Mouse (Mus musculus): Measurements from ENCODE around the gene Grik4. TPM values are rescaled to one million over a fixed set of nuclear protein-coding genes. Genes with fewer than 3 reads are reported as not detected.
A peak's percentile ranks its signal among the peaks of the same experiment; 100 is the strongest.

Grik4 gene
- polyA plus RNA-seq, 1 experiment from 2014 or later: 1.9 TPM

DNA sequence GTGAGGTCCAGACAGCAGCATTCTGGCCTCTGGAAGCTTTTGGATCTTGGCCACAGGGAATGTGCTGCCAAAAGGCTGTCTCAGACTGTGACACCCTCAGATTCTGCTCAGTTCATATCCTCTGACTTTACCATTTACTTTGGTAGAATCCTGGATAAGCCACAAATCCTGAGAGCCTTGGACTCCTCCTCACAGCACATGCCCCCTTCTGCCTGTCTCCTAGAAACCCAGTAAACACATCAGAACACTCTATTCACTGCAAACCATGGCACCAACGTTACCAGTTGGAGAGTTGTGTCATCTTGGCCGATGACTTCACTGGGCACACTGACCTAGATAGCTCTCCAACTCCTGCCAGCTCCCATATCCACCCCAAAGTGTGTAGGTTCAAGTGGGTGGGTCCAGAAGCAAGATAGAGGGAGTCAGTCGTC, 141.2 kb downstream of the Grik4 start:
- Histone ChIP-seq H3K36me3 (ENCODE audit: control insufficient read depth, insufficient read depth, low read length) (no peaks in the 10 kb centered on the region), H3K4me2 (replicated peaks; ENCODE audit: low read depth, low read length) (no peak overlapping the region), H3K27ac (ENCODE audit: low read depth, low read length) (no peak overlapping the region), H3K27me3 (ENCODE audit: control insufficient read depth, insufficient read depth, low read length) (no peaks in the 10 kb centered on the region), H3K9ac (ENCODE audit: low read depth, low read length) (no peak overlapping the region), H3K4me1 (ENCODE audit: control insufficient read depth, insufficient read depth, low read length) (no peaks in the 10 kb centered on the region), H3K9me3 (ENCODE audit: control insufficient read depth, low read length) (no peaks in the 10 kb centered on the region), H3K4me3 (ENCODE audit: low read length) (no peak overlapping the region)
- WGBS: 78% methylated on average over 3 of the region's 3 CpGs
- ATAC-seq (ENCODE audit: low FRiP score, low TSS enrichment): no peak

DNA sequence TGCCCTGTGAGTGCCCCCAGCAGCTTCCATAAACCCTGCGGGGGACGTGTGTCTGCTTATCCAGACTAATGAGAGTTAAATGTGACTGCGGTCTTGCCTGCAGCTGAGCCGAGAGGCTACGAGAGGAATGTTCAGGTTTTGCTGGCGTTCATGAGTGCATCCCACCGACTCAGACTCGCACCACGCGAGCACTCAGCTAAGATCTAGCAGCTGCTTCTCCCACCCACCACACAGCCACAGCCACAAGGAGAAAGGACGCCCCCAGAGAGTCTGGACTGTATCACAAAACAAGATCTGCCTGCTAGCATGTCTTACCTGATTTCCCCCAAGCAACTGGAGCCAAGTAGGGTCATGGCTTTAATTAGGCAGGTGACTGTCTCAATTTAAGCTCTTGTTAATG, 142.4 kb downstream of the Grik4 start:
- no peak overlapping the region for H3K27ac ChIP-seq (ENCODE audit: low read depth, low read length)
- H3K36me3 ChIP-seq (ENCODE audit: control insufficient read depth, insufficient read depth, low read length): no peaks in the 10 kb centered on the region
- H3K4me3 ChIP-seq (ENCODE audit: low read length): no peak overlapping the region
- no peak for ATAC-seq (ENCODE audit: low FRiP score, low TSS enrichment)
- no peak overlapping the region for H3K4me2 ChIP-seq (replicated peaks; ENCODE audit: low read depth, low read length)
- no peak overlapping the region for H3K9ac ChIP-seq (ENCODE audit: low read depth, low read length)
- 73% methylated on average over 11 of the region's 11 CpGs for WGBS
- H3K4me1 ChIP-seq (ENCODE audit: control insufficient read depth, insufficient read depth, low read length): no peaks in the 10 kb centered on the region
- H3K9me3 ChIP-seq (ENCODE audit: control insufficient read depth, low read length): no peaks in the 10 kb centered on the region
- H3K27me3 ChIP-seq (ENCODE audit: control insufficient read depth, insufficient read depth, low read length): no peaks in the 10 kb centered on the region

DNA sequence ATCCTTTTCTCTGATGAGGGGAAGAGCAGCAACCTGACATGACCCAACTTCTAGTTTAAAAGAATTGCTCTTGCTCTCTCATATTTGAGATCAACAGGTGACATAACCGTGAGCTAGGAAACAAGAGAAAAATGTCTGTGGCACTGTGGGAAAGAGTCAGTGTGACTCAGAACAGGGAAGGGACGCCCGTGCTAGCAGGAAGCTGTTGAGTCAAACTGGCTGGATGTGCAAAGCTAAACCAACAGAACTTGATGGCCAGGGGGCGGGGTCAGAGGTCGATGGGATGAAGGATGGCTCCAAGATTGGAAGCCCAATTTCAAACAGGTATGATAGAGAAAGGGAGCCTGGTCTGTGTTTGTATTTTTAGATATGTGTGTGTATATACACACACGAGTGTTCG, 144.2 kb downstream of the Grik4 start:
- Histone ChIP-seq H3K4me2 (replicated peaks; ENCODE audit: low read depth, low read length) (no peak overlapping the region), H3K4me1 (ENCODE audit: control insufficient read depth, insufficient read depth, low read length) (0 out of 2 replicates have a peak, but pooled peaks cover 2% of the 10 kb centered on the region), H3K4me3 (ENCODE audit: low read length) (no peak overlapping the region), H3K9me3 (ENCODE audit: control insufficient read depth, low read length) (no peaks in the 10 kb centered on the region), H3K9ac (ENCODE audit: low read depth, low read length) (no peak overlapping the region), H3K27me3 (ENCODE audit: control insufficient read depth, insufficient read depth, low read length) (no peaks in the 10 kb centered on the region), H3K27ac (ENCODE audit: low read depth, low read length) (no peak overlapping the region), H3K36me3 (ENCODE audit: control insufficient read depth, insufficient read depth, low read length) (no peaks in the 10 kb centered on the region)
- ATAC-seq (ENCODE audit: low FRiP score, low TSS enrichment): no peak
- 78% methylated on average over 7 of the region's 7 CpGs for WGBS

DNA sequence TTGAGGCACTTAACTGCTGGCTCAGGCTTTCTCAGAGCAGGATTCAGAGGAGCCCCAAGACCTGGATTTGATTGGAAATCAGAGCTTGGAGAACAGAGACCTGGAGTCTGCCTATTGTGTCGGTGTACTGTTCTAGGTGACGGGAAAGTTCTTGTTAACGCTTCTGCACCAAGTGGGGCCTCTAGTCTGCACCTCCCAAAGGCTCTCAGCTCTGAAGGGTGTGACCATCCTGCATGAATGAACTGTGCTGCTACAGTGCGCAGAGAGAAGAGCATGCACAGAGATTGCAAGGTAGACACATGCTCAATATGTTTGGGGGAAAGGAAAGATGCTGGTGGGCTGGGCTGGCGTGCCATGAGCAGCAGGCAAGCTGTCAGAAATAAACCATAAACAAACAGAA, 144.6 kb downstream of the Grik4 start:
- 86% methylated on average over 5 of the region's 5 CpGs for WGBS

DNA sequence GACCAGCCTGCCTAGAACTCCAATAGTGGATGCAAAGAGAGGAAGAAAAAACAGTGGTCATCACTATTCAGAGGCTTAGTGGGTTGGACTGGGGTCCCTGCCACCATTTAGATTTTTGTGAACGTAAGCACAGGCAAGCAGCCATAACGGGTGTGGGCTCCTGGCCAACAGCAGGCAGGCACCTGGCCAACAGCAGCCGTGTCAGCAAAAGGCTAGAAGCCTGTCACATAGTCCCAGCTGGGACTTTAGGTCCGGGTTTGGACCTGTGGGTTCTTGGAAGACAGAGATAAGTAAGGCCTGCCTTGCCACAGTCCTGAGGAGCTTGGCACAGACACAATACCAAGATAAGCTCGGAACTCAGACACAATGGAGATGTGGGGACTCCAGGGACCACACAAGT, 145.1 kb downstream of the Grik4 start:
- ATAC-seq (ENCODE audit: low FRiP score, low TSS enrichment): no peak
- no peak overlapping the region for H3K27ac ChIP-seq (ENCODE audit: low read depth, low read length)
- 73% methylated on average over 5 of the region's 5 CpGs for WGBS
- 0 out of 2 replicates have a peak, but pooled peaks cover 2% of the 10 kb centered on the region for H3K4me1 ChIP-seq (ENCODE audit: control insufficient read depth, insufficient read depth, low read length)
- no peak overlapping the region for H3K9ac ChIP-seq (ENCODE audit: low read depth, low read length)
- no peak overlapping the region for H3K4me2 ChIP-seq (replicated peaks; ENCODE audit: low read depth, low read length)
- no peaks in the 10 kb centered on the region; the same call in 1 of the 2 replicates for H3K27me3 ChIP-seq (ENCODE audit: control insufficient read depth, insufficient read depth, low read length)
- no peaks in the 10 kb centered on the region for H3K9me3 ChIP-seq (ENCODE audit: control insufficient read depth, low read length)
- H3K4me3 ChIP-seq (ENCODE audit: low read length): no peak overlapping the region
- H3K36me3 ChIP-seq (ENCODE audit: control insufficient read depth, insufficient read depth, low read length): no peaks in the 10 kb centered on the region

More for the DNA sequence above, 144.6 kb downstream of the Grik4 start:
- no peak for ATAC-seq (ENCODE audit: low FRiP score, low TSS enrichment)
- H3K4me3 ChIP-seq (ENCODE audit: low read length): no peak overlapping the region
- H3K9me3 ChIP-seq (ENCODE audit: control insufficient read depth, low read length): no peaks in the 10 kb centered on the region
- no peak overlapping the region for H3K27ac ChIP-seq (ENCODE audit: low read depth, low read length)
- 0 out of 2 replicates have a peak, but pooled peaks cover 2% of the 10 kb centered on the region for H3K4me1 ChIP-seq (ENCODE audit: control insufficient read depth, insufficient read depth, low read length)
- H3K36me3 ChIP-seq (ENCODE audit: control insufficient read depth, insufficient read depth, low read length): no peaks in the 10 kb centered on the region
- H3K27me3 ChIP-seq (ENCODE audit: control insufficient read depth, insufficient read depth, low read length): no peaks in the 10 kb centered on the region; the same call in 1 of the 2 replicates
- H3K4me2 ChIP-seq (replicated peaks; ENCODE audit: low read depth, low read length): no peak overlapping the region
- H3K9ac ChIP-seq (ENCODE audit: low read depth, low read length): no peak overlapping the region

DNA sequence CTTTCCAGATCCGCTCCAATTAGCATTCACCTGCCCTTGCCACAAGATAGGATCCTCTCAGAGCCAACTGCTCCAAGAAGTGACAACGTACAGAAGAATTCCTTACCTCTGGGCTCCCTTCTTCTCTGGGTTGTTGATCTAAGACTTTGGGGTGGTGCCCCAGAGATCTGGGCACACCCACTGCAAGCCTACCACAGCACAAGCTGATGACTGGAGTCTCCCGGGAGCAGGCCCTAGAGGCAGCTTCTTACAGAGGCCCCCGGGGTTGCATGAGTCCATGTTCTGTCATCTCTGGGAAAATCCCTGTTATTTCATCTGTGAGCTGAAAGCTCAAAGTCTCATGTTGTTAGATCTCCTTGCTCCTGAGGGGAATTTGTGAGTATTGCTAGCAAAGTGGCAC, 146.0 kb downstream of the Grik4 start:
- H3K4me3 ChIP-seq (ENCODE audit: low read length): no peak overlapping the region
- ATAC-seq (ENCODE audit: low FRiP score, low TSS enrichment): no peak
- no peaks in the 10 kb centered on the region; the same call in 1 of the 2 replicates for H3K27me3 ChIP-seq (ENCODE audit: control insufficient read depth, insufficient read depth, low read length)
- no peak overlapping the region for H3K4me2 ChIP-seq (replicated peaks; ENCODE audit: low read depth, low read length)
- 0 out of 2 replicates have a peak, but pooled peaks cover 2% of the 10 kb centered on the region for H3K4me1 ChIP-seq (ENCODE audit: control insufficient read depth, insufficient read depth, low read length)
- no peak overlapping the region for H3K9ac ChIP-seq (ENCODE audit: low read depth, low read length)
- 76% methylated on average over 4 of the region's 4 CpGs for WGBS
- H3K9me3 ChIP-seq (ENCODE audit: control insufficient read depth, low read length): no peaks in the 10 kb centered on the region
- H3K27ac ChIP-seq (ENCODE audit: low read depth, low read length): no peak overlapping the region
- H3K36me3 ChIP-seq (ENCODE audit: control insufficient read depth, insufficient read depth, low read length): no peaks in the 10 kb centered on the region

DNA sequence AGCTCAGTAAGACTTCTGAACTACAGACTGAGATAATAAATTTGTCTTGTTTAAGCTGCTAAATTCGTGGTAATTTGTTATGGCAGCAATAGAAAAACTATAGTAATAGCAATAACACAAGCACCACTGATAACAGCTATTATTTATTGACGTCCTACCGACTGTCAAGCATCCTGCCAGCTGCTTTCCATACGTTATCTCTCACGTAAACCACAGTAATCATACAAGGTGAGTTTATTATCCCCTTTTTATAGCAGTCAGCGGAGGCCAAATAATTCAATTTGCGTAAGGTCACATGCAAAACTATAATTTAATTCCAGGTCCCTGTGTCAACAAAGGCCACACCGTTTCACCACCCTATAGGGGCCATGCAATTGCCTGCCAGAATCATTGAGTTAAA, 147.0 kb downstream of the Grik4 start:
- Histone ChIP-seq H3K9me3 (ENCODE audit: control insufficient read depth, low read length) (no peaks in the 10 kb centered on the region), H3K27me3 (ENCODE audit: control insufficient read depth, insufficient read depth, low read length) (no peaks in the 10 kb centered on the region; the same call in 1 of the 2 replicates), H3K4me1 (ENCODE audit: control insufficient read depth, insufficient read depth, low read length) (peaks cover 6% of the 10 kb centered on the region; the same call in 1 of the 2 replicates), H3K4me2 (replicated peaks; ENCODE audit: low read depth, low read length) (no peak overlapping the region), H3K4me3 (ENCODE audit: low read length) (no peak overlapping the region), H3K27ac (ENCODE audit: low read depth, low read length) (no peak overlapping the region), H3K9ac (ENCODE audit: low read depth, low read length) (no peak overlapping the region), H3K36me3 (ENCODE audit: control insufficient read depth, insufficient read depth, low read length) (no peaks in the 10 kb centered on the region)
- no peak for ATAC-seq (ENCODE audit: low FRiP score, low TSS enrichment)
- 61% methylated on average over 8 of the region's 8 CpGs for WGBS

DNA sequence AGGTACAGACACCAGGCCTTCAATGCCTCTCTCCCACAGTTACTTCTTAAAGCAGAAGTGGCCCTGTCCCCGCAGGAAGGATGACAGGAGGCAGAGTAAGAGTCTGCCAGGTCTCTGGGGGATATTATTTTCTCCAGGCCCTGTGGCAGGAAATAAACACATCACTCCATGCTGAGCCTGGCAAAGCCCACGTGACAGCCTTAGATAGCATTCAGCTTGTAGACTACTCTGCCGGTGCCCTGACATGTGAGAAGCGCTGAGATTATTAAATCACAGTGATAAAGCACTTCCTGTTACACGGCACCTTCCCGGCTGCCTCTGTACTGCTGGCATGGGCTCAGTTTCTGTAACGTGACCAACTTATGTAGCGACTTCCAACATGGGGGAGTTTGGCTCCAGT, 148.4 kb downstream of the Grik4 start:
- H3K27ac ChIP-seq (ENCODE audit: low read depth, low read length): no peak overlapping the region
- no peaks in the 10 kb centered on the region; the same call in 1 of the 2 replicates for H3K27me3 ChIP-seq (ENCODE audit: control insufficient read depth, insufficient read depth, low read length)
- no peak overlapping the region for H3K4me3 ChIP-seq (ENCODE audit: low read length)
- no peak overlapping the region for H3K9ac ChIP-seq (ENCODE audit: low read depth, low read length)
- H3K4me1 ChIP-seq (ENCODE audit: control insufficient read depth, insufficient read depth, low read length): peaks cover 6% of the 10 kb centered on the region; the same call in 1 of the 2 replicates
- no peak overlapping the region for H3K4me2 ChIP-seq (replicated peaks; ENCODE audit: low read depth, low read length)
- ATAC-seq (ENCODE audit: low FRiP score, low TSS enrichment): peak; percentile 84
- H3K9me3 ChIP-seq (ENCODE audit: control insufficient read depth, low read length): no peaks in the 10 kb centered on the region
- WGBS: 10% methylated on average over 8 of the region's 8 CpGs
- no peaks in the 10 kb centered on the region for H3K36me3 ChIP-seq (ENCODE audit: control insufficient read depth, insufficient read depth, low read length)

DNA sequence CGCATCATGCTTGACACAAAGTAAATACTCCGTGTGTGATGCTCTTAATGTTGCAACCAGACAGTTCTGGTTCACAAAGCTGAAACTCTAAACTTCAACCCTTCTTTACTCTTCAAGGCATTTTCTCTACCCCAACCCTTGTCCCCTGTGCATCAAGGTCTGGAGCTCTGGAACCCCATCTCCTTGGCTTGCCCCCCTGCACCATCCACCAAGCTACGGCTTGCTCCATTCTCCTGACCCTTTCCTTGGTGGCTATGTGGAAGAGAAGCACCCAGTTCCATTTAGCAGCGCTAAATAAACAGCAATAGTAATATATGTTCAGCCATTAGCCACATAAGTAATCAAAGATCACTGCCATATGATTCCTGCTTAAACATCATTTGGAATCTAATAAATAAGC, 150.3 kb downstream of the Grik4 start:
- Histone ChIP-seq H3K9ac (ENCODE audit: low read depth, low read length) (no peak overlapping the region), H3K4me2 (replicated peaks; ENCODE audit: low read depth, low read length) (no peak overlapping the region), H3K4me3 (ENCODE audit: low read length) (no peak overlapping the region), H3K27me3 (ENCODE audit: control insufficient read depth, insufficient read depth, low read length) (no peaks in the 10 kb centered on the region; the same call in 1 of the 2 replicates), H3K9me3 (ENCODE audit: control insufficient read depth, low read length) (no peaks in the 10 kb centered on the region), H3K27ac (ENCODE audit: low read depth, low read length) (no peak overlapping the region), H3K36me3 (ENCODE audit: control insufficient read depth, insufficient read depth, low read length) (no peaks in the 10 kb centered on the region), H3K4me1 (ENCODE audit: control insufficient read depth, insufficient read depth, low read length) (peaks cover 6% of the 10 kb centered on the region; the same call in 1 of the 2 replicates)
- ATAC-seq (ENCODE audit: low FRiP score, low TSS enrichment): no peak
- WGBS: 86% methylated on average over 4 of the region's 4 CpGs

Measured in kidney, embryonic 14.5 days (tissue).